Mouse (Mus musculus): Measurements from ENCODE around the gene Klhdc1. TPM values are rescaled to one million over a fixed set of nuclear protein-coding genes. Genes with fewer than 3 reads are reported as not detected.

Klhdc1 gene
- polyA plus RNA-seq, 1 experiment from 2014 or later, result 6.5 TPM

DNA sequence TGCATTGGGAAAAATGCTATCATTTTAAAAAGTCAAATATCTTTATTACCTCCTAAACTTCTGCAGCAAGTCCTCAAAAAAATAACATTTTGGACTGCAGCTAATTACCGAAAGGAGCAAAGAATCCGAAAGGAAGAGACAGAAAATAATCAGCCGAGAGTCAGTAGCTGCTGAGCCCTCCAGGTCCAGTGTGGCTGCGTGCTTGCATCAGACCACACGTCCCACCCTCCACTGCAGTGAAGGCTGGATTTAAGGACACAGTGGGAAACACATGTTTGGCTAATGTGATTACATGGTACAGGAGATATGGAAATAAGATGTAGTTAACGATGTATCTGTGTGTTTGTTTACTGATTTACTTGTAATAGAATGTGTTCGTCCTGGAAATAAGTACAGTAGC lies 42.2 kb downstream of the Klhdc1 start:
- ATAC-seq (ENCODE audit: low FRiP score, low read depth), result no peak
- Histone ChIP-seq H3K9ac (no peak overlapping the region), H3K4me2 (replicated peaks) (no peak overlapping the region), H3K4me3 (no peak overlapping the region), H3K27me3 (no peaks in the 10 kb centered on the region), H3K27ac (no peak overlapping the region), H3K9me3 (no peaks in the 10 kb centered on the region), H3K4me1 (no peaks in the 10 kb centered on the region), H3K36me3 (no peaks in the 10 kb centered on the region)
- WGBS, result 81% methylated on average over 7 of the region's 7 CpGs

DNA sequence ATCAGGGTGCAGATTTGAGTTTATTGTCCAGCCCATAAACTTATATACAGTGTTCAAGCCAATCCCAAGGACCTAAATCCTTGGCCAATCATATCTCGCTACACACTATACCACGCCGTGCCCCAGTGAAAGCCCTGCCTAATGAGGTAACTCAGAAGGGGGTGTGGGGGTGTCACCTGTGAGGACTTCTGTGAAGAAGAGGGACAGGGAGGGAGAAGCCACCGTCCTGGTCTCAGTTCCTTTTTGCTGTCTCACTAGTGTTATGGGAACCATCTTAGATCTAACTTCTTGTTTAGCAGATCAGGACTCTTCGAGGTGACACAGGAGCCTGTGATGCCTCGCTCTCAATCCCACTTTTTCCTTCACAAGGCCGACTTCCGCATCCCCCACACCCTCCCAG lies 46.6 kb downstream of the Klhdc1 start:
- H3K9me3 ChIP-seq, result no peaks in the 10 kb centered on the region
- H3K27me3 ChIP-seq, result no peaks in the 10 kb centered on the region
- H3K36me3 ChIP-seq, result no peaks in the 10 kb centered on the region
- 88% methylated on average over 8 of the region's 8 CpGs for WGBS
- no peak overlapping the region for H3K4me3 ChIP-seq
- no peak for ATAC-seq (ENCODE audit: low FRiP score, low read depth)
- H3K4me2 ChIP-seq (replicated peaks), result no peak overlapping the region
- no peak overlapping the region for H3K27ac ChIP-seq
- no peaks in the 10 kb centered on the region for H3K4me1 ChIP-seq
- H3K9ac ChIP-seq, result no peak overlapping the region

- Histone ChIP-seq H3K27ac (no peak overlapping the region), H3K9me3 (no peaks in the 10 kb centered on the region), H3K4me3 (no peak overlapping the region), H3K4me1 (no peaks in the 10 kb centered on the region), H3K4me2 (replicated peaks) (no peak overlapping the region), H3K27me3 (no peaks in the 10 kb centered on the region), H3K36me3 (no peaks in the 10 kb centered on the region), H3K9ac (no peak overlapping the region)
- WGBS, result 85% methylated on average over 9 of the region's 9 CpGs
- ATAC-seq (ENCODE audit: low FRiP score, low read depth), result no peak
Measured at GRCm38 (mm10) chr12:69288699-69289098, 47.7 kb downstream of the Klhdc1 start.

GRCm38 (mm10) chr12:69292401-69292800 lies 51.4 kb downstream of the Klhdc1 start:
- no peak overlapping the region for H3K9ac ChIP-seq
- no peak for ATAC-seq (ENCODE audit: low FRiP score, low read depth)
- H3K4me1 ChIP-seq, result peaks cover 6% of the 10 kb centered on the region
- H3K4me3 ChIP-seq, result no peak overlapping the region
- 83% methylated on average over 6 of the region's 6 CpGs for WGBS
- no peaks in the 10 kb centered on the region for H3K36me3 ChIP-seq
- H3K27me3 ChIP-seq, result no peaks in the 10 kb centered on the region
- no peaks in the 10 kb centered on the region for H3K9me3 ChIP-seq
- H3K4me2 ChIP-seq (replicated peaks), result no peak overlapping the region
- no peak overlapping the region for H3K27ac ChIP-seq

DNA sequence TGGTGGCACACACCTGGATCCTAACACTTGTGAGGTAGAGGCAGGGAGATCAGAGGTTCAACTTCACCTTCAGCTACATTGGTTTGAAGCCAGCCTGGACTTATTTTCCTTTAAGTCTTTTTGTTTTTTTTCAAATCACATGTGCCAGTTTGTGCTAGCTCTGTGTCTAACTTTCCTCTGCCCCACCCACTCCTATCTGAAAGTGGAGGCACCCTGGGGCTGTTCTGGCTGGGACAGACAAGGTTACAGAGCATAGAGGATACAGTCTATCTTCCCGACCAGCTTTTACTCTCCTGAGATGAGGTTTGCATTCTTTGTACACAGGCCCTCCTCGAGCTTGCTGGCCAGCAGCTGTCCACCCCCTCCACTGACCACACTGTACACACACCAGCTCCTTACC lies 52.8 kb downstream of the Klhdc1 start:
- H3K4me3 ChIP-seq, result no peak overlapping the region
- ATAC-seq (ENCODE audit: low FRiP score, low read depth), result no peak
- 0 out of 2 replicates have a peak, but pooled peaks cover 5% of the 10 kb centered on the region for H3K36me3 ChIP-seq
- WGBS, result 52% methylated on average over 2 of the region's 2 CpGs
- no peak overlapping the region for H3K27ac ChIP-seq
- H3K27me3 ChIP-seq, result no peaks in the 10 kb centered on the region
- no peak overlapping the region for H3K9ac ChIP-seq
- no peak overlapping the region for H3K4me2 ChIP-seq (replicated peaks)
- H3K4me1 ChIP-seq, result peaks cover 20% of the 10 kb centered on the region
- no peaks in the 10 kb centered on the region for H3K9me3 ChIP-seq

DNA sequence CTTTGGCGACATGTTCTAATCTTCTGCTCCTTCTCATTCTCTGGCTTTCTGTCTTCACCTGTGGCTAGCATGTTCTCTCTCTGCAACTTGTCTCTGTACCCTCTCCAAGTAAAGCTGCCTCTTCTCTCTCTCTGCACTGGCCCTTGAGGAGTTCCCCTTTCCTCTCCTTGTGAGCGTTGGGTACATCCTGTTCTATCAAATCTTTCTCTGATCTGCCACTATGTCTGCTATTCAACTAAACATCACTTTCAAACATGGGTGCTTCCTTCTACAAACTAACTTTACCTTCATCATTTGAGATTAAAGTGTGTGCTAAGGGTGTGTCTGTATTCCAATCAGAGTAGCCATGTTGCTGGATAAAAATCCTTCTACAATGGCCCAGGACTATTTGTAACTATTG lies 54.0 kb downstream of the Klhdc1 start:
- Histone ChIP-seq H3K27ac (no peak overlapping the region), H3K4me2 (replicated peaks) (no peak overlapping the region), H3K27me3 (no peaks in the 10 kb centered on the region), H3K9ac (no peak overlapping the region), H3K9me3 (no peaks in the 10 kb centered on the region), H3K4me3 (no peak overlapping the region), H3K4me1 (peaks cover 28% of the 10 kb centered on the region), H3K36me3 (0 out of 2 replicates have a peak, but pooled peaks cover 5% of the 10 kb centered on the region)
- ATAC-seq (ENCODE audit: low FRiP score, low read depth), result no peak
- WGBS, result 87% methylated on average over 2 of the region's 2 CpGs

DNA sequence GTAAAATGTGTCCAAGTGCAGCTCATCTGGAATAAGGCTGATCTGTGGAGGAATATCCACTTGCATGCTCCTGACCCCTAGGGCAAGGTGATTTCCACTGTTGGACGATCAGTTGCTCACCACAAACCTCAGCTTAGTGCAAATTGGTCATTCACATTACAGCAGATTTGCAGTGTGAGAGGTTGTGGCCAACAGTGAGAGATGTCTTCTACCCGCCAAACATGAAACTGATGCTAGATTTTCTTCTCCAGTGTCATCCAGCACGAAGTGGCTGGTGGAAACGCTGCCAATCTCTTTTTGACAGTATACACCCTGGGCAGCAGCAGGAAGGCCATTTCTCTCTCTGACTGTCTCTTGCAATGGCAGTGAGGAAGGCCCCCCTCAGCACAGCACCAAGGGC lies 54.7 kb downstream of the Klhdc1 start:
- peak overlapping the region; percentile 98 for H3K9ac ChIP-seq
- peaks cover 9% of the 10 kb centered on the region for H3K36me3 ChIP-seq
- H3K4me2 ChIP-seq (replicated peaks), result peak overlapping the region; percentile 80
- peak overlapping the region; percentile 93; the same call in 1 of the 2 replicates for H3K27ac ChIP-seq
- H3K4me1 ChIP-seq, result peaks cover 28% of the 10 kb centered on the region
- H3K9me3 ChIP-seq, result no peaks in the 10 kb centered on the region
- H3K27me3 ChIP-seq, result no peaks in the 10 kb centered on the region
- peak overlapping the region; percentile 97 for H3K4me3 ChIP-seq
- 82% methylated on average over 4 of the region's 4 CpGs for WGBS
- no peak for ATAC-seq (ENCODE audit: low FRiP score, low read depth)

- Histone ChIP-seq H3K27me3 (no peaks in the 10 kb centered on the region), H3K36me3 (peaks cover 18% of the 10 kb centered on the region), H3K4me2 (replicated peaks) (peak within 1 kb of the TSS; percentile 80), H3K9ac (peak within 1 kb of the TSS; percentile 98), H3K4me1 (peaks cover 28% of the 10 kb centered on the region), H3K9me3 (no peaks in the 10 kb centered on the region), H3K4me3 (peak within 1 kb of the TSS; percentile 97), H3K27ac (peak within 1 kb of the TSS; percentile 93)
- under 1% methylated on average over 98 of the region's 98 CpGs for WGBS
- ATAC-seq (ENCODE audit: low FRiP score, low read depth), result peak; percentile 92
Measured at GRCm38 (mm10) chr12:69296511-69297410, 55.8 kb downstream of the Klhdc1 start, which contains the start of gene Klhdc2. TSS of gene Klhdc2 (plus strand) at chr12:69296681.

GRCm38 (mm10) chr12:69297411-69298150 lies 56.6 kb downstream of the Klhdc1 start:
- peak overlapping the region; percentile 80 for H3K4me2 ChIP-seq (replicated peaks)
- WGBS, result 18% methylated on average over 20 of the region's 20 CpGs
- peak overlapping the region; percentile 93; the same call in 1 of the 2 replicates for H3K27ac ChIP-seq
- H3K4me1 ChIP-seq, result peaks cover 28% of the 10 kb centered on the region
- peak overlapping the region; percentile 97 for H3K4me3 ChIP-seq
- peak overlapping the region; percentile 98 for H3K9ac ChIP-seq
- no peak for ATAC-seq (ENCODE audit: low FRiP score, low read depth)
- H3K9me3 ChIP-seq, result no peaks in the 10 kb centered on the region
- peaks cover 26% of the 10 kb centered on the region for H3K36me3 ChIP-seq
- no peaks in the 10 kb centered on the region for H3K27me3 ChIP-seq

DNA sequence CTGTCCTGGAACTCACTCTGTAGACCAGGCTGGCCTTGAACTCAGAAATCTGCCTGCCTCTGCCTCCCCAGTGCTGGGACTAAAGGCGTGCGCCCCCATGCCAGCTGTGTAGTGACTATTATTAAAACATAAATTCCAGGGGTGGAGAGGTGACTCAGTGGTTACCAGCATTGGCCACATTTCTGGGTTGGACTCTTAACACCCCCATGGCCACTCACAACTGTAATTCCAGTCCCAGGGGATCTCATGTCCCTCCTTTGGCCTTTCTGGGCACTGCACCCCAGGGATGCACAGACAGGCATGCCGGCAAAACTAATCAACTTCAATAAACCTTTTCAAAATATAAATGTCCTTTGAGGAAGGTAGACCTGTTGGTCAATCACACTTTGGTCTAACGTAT lies 57.3 kb downstream of the Klhdc1 start:
- H3K4me3 ChIP-seq, result peak overlapping the region; percentile 97

DNA sequence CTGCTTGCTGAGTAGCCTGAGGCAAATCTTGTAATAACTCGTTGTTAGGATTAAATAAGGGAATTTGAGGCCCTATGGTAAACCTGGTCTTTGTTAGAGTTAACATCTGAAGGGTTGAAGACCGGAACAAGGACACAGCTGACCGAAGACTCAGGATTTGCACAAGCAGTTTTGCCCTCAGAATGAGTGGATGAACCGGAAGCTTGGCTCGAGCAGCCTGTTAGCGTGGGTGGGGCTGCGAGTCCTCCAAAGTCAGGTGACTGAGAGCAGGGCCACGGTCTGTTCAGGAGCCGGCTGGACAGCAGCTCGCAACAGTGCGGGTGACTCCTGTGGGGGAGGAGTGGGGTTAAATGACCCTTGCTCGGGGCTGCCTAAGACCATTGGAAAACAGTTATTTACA lies 58.3 kb downstream of the Klhdc1 start:
- Histone ChIP-seq H3K36me3 (peaks cover 39% of the 10 kb centered on the region), H3K27me3 (no peaks in the 10 kb centered on the region), H3K4me3 (peak overlapping the region; percentile 3; the same call in 1 of the 2 replicates), H3K9ac (peak overlapping the region; percentile 10; the same call in 1 of the 2 replicates), H3K27ac (no peak overlapping the region), H3K9me3 (no peaks in the 10 kb centered on the region), H3K4me2 (replicated peaks) (peak overlapping the region; percentile 80), H3K4me1 (peaks cover 28% of the 10 kb centered on the region)
- whole genome bisulfite sequencing, result 44% methylated on average over 12 of the region's 12 CpGs
- no peak for ATAC-seq (ENCODE audit: low FRiP score, low read depth)

More for the DNA sequence above, 57.3 kb downstream of the Klhdc1 start:
- Histone ChIP-seq H3K4me1 (peaks cover 28% of the 10 kb centered on the region), H3K4me2 (replicated peaks) (peak overlapping the region; percentile 80), H3K27me3 (no peaks in the 10 kb centered on the region), H3K9ac (no peak overlapping the region), H3K27ac (no peak overlapping the region), H3K36me3 (peaks cover 32% of the 10 kb centered on the region), H3K9me3 (no peaks in the 10 kb centered on the region)
- WGBS, result 90% methylated on average over 4 of the region's 4 CpGs
- ATAC-seq (ENCODE audit: low FRiP score, low read depth), result no peak

DNA sequence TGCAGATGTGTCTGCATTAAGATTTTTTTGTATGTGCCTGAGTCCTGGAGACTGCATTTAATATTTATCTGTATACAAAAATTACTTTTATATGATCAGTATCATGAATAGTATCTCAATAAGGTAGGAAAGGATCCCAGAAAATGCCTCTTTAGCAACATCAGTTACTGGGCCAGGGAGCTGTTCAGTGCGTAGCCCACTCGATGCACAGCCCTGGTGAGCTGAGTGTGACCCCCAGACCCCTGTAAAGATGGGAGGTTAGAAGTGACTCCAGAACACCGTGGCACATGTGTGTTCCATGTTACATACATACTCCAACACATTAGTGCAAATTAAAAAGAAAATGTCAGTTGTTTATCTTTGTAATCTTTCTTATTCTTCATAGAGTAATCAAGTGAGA lies 58.9 kb downstream of the Klhdc1 start:
- no peak for ATAC-seq (ENCODE audit: low FRiP score, low read depth)
- Histone ChIP-seq H3K9me3 (no peaks in the 10 kb centered on the region), H3K4me3 (no peak overlapping the region), H3K4me1 (peaks cover 28% of the 10 kb centered on the region), H3K27me3 (no peaks in the 10 kb centered on the region), H3K9ac (0 out of 2 replicates have a peak overlapping the region, but pooled peaks have one; percentile 10), H3K36me3 (peaks cover 43% of the 10 kb centered on the region), H3K27ac (no peak overlapping the region), H3K4me2 (replicated peaks) (no peak overlapping the region)
- 89% methylated on average over 3 of the region's 3 CpGs for WGBS

All from limb, embryonic 13.5 days (tissue).